Mouse (Mus musculus) stomach, postnatal 0 days (tissue): ENCODE results near the gene Taf3.

Experiments
- CTCF ChIP-seq: IDR thresholded peaks from 2 replicates; pipeline ENCODE4 v1.5.1; 2016; ENCODE audit warnings: antibody characterized with exemption, low read depth, mild to moderate bottlenecking, moderate library complexity
- EP300 ChIP-seq: optimal IDR thresholded peaks from 2 replicates; pipeline ENCODE3; 2016; ENCODE audit warnings: antibody characterized with exemption

DNA sequence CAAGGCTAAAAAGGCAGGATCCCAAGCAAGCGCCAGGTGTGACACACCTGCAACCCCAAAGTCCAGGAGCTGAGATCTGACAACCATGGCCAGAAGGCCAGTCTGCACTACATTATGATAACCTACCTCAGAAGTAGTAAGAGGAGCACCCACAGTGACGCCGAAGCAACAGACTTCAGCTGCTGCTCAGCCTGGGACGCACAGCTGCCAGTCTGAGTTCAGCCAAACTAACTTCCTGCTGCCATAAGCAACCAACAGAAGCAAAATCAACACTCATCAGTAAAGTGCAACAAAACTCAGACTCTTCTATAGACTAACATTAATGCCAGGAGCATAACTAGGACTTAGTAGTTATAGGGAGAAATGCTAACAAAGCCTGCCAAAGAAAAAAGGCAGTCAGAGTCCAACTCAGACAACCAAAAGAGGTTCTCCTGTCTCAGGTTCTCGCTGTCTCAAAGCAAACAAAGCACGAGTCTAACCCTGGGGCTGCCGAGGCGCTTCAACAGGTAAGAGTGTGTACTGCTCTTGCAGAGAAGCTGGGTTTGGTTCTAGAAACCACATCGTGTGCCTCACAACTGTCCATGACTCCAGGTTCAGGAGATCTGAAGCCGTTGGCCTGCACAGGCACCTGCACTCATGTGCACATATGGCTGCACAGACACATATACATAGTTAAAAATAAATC lies 33.3 kb downstream of the Taf3 start:
- TF ChIP-seq CTCF, result no peak
- no peak for TF ChIP-seq EP300
